Mouse (Mus musculus) liver, embryonic 13.5 days (tissue): ENCODE measurements around the gene Ptprq. TPM values are rescaled to one million over a fixed set of nuclear protein-coding genes. Genes with fewer than 3 reads are reported as not detected.

Source experiments
- ATAC-seq: fragments of 200-750 bp; cut with Nextera tagmentation; 2 replicates; pipeline ENCODE4 v1.8.0; 2017; ENCODE audit warnings: low read depth, mild to moderate bottlenecking, moderate number of reproducible peaks, moderate library complexity
- DNase-seq: peaks from one replicate; pipeline ENCODE4 v3.0.0; 2022
- H3K27ac ChIP-seq: fragments of 300-500 bp; sonication (generic); 2 replicates; pipeline ENCODE4 v1.5.1; 2015; ENCODE audit warnings: moderate library complexity, mild to moderate bottlenecking, inconsistent platforms
- H3K27me3 ChIP-seq: fragments of 300-500 bp; sonication (generic); 2 replicates; pipeline ENCODE4 v1.6.1; 2015; ENCODE audit warnings: mild to moderate bottlenecking, inconsistent platforms
- H3K36me3 ChIP-seq: fragments of 300-500 bp; sonication (generic); 2 replicates; pipeline ENCODE4 v1.6.1; 2015; ENCODE audit warnings: mild to moderate bottlenecking, inconsistent platforms
- H3K4me1 ChIP-seq: fragments of 300-500 bp; sonication (generic); replicated peaks from 2 replicates; pipeline ENCODE4 v1.6.1; 2015; ENCODE audit warnings: inconsistent platforms
- H3K4me2 ChIP-seq: fragments of 300-500 bp; sonication (generic); 2 replicates; pipeline ENCODE4 v1.6.1; 2015; ENCODE audit warnings: inconsistent platforms, mild to moderate bottlenecking, moderate library complexity
- H3K4me3 ChIP-seq: fragments of 300-500 bp; sonication (generic); replicated peaks from 2 replicates; pipeline ENCODE4 v1.5.1; 2015; ENCODE audit warnings: mild to moderate bottlenecking, inconsistent platforms
- H3K9ac ChIP-seq: fragments of 300-500 bp; sonication (generic); 2 replicates; pipeline ENCODE4 v1.6.1; 2015; ENCODE audit warnings: mild to moderate bottlenecking, inconsistent platforms
- H3K9me3 ChIP-seq: fragments of 300-500 bp; sonication (generic); replicated peaks from 2 replicates; pipeline ENCODE4 v1.6.1; 2016; ENCODE audit warnings: inconsistent platforms
- WGBS: fragments of 180-500 bp; shearing (Covaris S2); methylation state at CpG from one replicate; pipeline ENCODE4 v1.1.7; 2015; ENCODE audit not compliant: insufficient replicate concordance; 5-methylcytosine and 5-hydroxymethylcytosine counted together
- polyA plus RNA-seq: library from polyadenylated mRNA; unstranded; fragments of >200 nt; fragmentation: Nextera tagmentation; extraction: Ambion mirVana; gene quantifications from 2 replicates; pipeline ENCODE4 v1.2.1, GENCODE M21; 2015

Gene Ptprq
- polyA plus RNA-seq, 1 experiment from 2014 or later = not detected

DNA sequence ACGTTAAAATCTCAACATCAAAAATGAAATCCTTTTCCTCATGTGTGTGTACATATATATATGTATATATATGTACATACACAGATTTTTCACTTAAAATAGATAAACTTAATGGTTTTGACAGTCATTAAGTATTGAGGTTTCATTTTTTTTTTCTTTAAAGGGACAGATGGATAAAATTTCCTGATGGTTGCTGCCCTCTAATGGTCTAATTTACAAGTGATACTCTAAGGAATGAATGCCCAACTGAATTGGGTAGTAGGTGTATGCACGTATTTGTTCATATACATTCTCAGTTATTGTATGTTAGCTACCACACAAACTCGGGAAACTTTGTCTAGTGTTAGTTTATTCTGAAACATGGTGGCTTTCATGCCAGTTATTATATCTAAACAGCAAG is 15.4 kb downstream of the Ptprq start:
- Histone ChIP-seq H3K9ac (no peak overlapping the region), H3K9me3 (no peaks in the 10 kb centered on the region), H3K4me3 (no peak overlapping the region), H3K36me3 (no peaks in the 10 kb centered on the region), H3K27me3 (no peaks in the 10 kb centered on the region), H3K4me2 (no peak overlapping the region), H3K4me1 (no peaks in the 10 kb centered on the region), H3K27ac (no peak overlapping the region)
- DNase-seq (no peak), ATAC-seq (no peak)
- WGBS = 33% methylated on average over 3 of the region's 3 CpGs

DNA sequence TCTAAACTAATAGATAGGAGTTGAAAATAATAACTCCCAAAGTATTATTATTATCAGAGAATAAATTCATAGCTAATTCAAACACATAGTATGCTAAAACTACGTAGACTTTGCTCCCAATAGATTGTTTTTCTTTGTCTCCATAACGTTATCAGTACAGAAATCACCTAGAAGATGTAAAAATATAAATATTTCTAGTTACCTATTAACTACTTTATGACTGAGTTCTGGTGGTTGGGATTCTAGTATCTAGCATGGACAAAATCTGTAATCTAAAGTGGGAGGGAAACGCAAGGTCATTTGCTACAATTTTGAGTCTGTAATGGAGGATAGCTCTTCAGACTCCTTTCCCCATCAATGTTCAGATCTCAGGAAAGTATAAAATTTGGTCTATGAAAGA is 18.9 kb downstream of the Ptprq start:
- 56% methylated on average over 3 of the region's 3 CpGs for WGBS
- Histone ChIP-seq H3K27ac (no peak overlapping the region), H3K27me3 (no peaks in the 10 kb centered on the region), H3K4me3 (no peak overlapping the region), H3K9ac (no peak overlapping the region), H3K4me1 (no peaks in the 10 kb centered on the region), H3K4me2 (no peak overlapping the region), H3K36me3 (no peaks in the 10 kb centered on the region), H3K9me3 (no peaks in the 10 kb centered on the region)
- ATAC-seq (no peak), DNase-seq (no peak)

DNA sequence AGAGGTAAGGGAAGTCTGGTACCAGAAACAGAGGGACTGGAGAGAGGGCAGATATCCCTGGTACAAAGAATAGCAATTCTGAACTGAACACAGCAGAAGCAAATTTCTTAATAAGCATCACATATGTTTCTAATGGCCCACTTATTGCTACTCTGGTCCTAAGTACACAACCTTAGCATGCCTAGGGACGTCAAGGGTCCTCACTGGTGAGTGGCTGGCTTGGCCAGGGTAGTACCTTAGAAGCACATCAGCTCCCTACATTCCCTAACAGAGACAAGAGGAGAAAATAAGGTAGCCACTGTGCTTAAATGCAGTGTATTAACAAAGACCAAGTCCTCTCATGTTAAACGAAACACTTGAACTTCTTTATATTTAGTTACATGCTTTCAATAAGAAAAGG is 21.1 kb downstream of the Ptprq start:
- H3K27ac ChIP-seq = no peak overlapping the region
- no peak for ATAC-seq
- 49% methylated on average over 2 of the region's 2 CpGs for WGBS

DNA sequence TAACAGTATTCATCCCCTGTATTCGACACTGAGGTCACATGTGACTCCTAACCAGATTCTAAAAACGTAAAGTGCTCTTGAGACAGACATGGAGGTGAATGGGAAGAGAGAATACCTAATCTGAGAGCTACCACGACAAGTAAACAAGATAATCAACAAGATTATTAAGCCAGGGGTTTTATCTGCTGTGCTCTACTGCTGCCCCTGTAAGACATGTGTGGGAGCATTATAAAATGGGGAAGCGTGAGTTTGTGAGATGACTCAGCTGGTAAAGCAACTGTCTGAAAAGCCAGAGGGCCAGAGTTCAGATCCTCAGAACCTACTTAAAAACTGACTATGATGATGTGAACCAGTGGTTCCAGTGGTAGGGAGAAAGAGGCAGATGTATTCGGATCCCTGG is 22.7 kb downstream of the Ptprq start:
- Histone ChIP-seq H3K9ac (no peak overlapping the region), H3K4me2 (no peak overlapping the region), H3K27me3 (no peaks in the 10 kb centered on the region), H3K9me3 (no peaks in the 10 kb centered on the region), H3K27ac (no peak overlapping the region), H3K4me3 (no peak overlapping the region), H3K36me3 (no peaks in the 10 kb centered on the region), H3K4me1 (no peaks in the 10 kb centered on the region)
- ATAC-seq (no peak), DNase-seq (no peak)
- WGBS = 44% methylated on average over 5 of the region's 5 CpGs

More for the DNA sequence above, 21.1 kb downstream of the Ptprq start:
- Histone ChIP-seq H3K4me3 (no peak overlapping the region), H3K27me3 (no peaks in the 10 kb centered on the region), H3K9me3 (no peaks in the 10 kb centered on the region), H3K36me3 (no peaks in the 10 kb centered on the region), H3K4me1 (no peaks in the 10 kb centered on the region), H3K9ac (no peak overlapping the region), H3K4me2 (no peak overlapping the region)
- DNase-seq = no peak

DNA sequence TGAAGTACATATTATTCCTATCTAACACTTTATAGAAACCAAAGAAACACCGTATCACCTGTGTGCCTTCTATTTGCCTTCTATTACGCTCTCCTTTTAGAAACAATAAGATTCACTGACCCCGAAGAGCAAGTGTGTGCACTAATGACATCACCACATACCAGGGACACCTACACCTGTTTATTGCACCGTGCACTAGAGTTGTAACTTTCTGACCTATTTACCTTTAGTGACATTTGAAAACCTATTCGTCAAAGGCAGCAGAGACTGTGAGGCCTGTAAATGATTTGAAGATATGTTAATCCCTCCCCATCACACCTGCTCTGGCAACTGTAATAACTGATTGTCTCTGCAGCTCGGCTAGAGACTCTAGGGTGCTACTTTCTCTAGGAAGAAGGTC is 32.5 kb downstream of the Ptprq start:
- no peak overlapping the region for H3K27ac ChIP-seq
- WGBS = 66% methylated on average over 6 of the region's 6 CpGs
- no peaks in the 10 kb centered on the region for H3K9me3 ChIP-seq
- H3K9ac ChIP-seq = no peak overlapping the region
- no peak overlapping the region for H3K4me2 ChIP-seq
- DNase-seq (no peak), ATAC-seq (no peak)
- H3K27me3 ChIP-seq = no peaks in the 10 kb centered on the region
- no peak overlapping the region for H3K4me3 ChIP-seq
- no peaks in the 10 kb centered on the region for H3K4me1 ChIP-seq
- no peaks in the 10 kb centered on the region for H3K36me3 ChIP-seq

DNA sequence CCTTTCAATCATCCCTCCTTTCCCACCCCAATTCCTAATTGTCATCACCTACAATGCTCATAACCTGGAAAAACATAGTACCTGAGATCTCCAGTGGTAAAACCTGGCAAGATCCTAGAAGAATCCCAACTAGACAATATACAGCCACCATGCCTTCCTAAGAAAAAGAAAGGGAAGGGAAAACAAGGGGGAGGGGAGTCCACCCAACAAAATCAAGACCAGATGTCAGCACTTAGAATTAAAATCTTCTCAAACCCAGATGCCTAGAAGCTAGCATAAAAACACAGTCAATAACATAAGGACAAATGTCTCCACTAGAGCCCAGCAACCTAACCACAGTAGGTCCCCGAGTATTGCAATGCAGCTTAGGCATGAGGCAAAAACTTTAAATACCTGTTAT is 43.9 kb downstream of the Ptprq start:
- no peaks in the 10 kb centered on the region for H3K36me3 ChIP-seq
- H3K27ac ChIP-seq = no peak overlapping the region
- H3K27me3 ChIP-seq = no peaks in the 10 kb centered on the region
- no peak overlapping the region for H3K4me2 ChIP-seq
- no peaks in the 10 kb centered on the region for H3K9me3 ChIP-seq
- no peak overlapping the region for H3K9ac ChIP-seq
- H3K4me3 ChIP-seq = no peak overlapping the region
- WGBS = 41% methylated on average over 1 of the region's 1 CpGs
- no peak for ATAC-seq
- no peaks in the 10 kb centered on the region for H3K4me1 ChIP-seq
- no peak for DNase-seq

GRCm38 (mm10) chr10:107668374-107669094 is 51.3 kb downstream of the Ptprq start:
- Histone ChIP-seq H3K4me2 (no peak overlapping the region), H3K27ac (no peak overlapping the region), H3K36me3 (no peaks in the 10 kb centered on the region), H3K4me1 (no peaks in the 10 kb centered on the region), H3K9me3 (no peaks in the 10 kb centered on the region), H3K4me3 (no peak overlapping the region), H3K9ac (no peak overlapping the region), H3K27me3 (no peaks in the 10 kb centered on the region)
- DNase-seq (no peak), ATAC-seq (no peak)
- WGBS = 45% methylated on average over 4 of the region's 4 CpGs

- no peak overlapping the region for H3K4me3 ChIP-seq
- H3K9me3 ChIP-seq = 0 out of 2 replicates have a peak, but pooled peaks cover 2% of the 10 kb centered on the region
- 57% methylated on average over 5 of the region's 5 CpGs for WGBS
- ATAC-seq = no peak
- no peak overlapping the region for H3K27ac ChIP-seq
- no peak for DNase-seq
- no peak overlapping the region for H3K4me2 ChIP-seq
- H3K36me3 ChIP-seq = no peaks in the 10 kb centered on the region
- no peaks in the 10 kb centered on the region for H3K27me3 ChIP-seq
- H3K4me1 ChIP-seq = no peaks in the 10 kb centered on the region
- H3K9ac ChIP-seq = no peak overlapping the region
These were observed 57.3 kb downstream of the Ptprq start for GRCm38 (mm10) chr10:107662372-107663065.

GRCm38 (mm10) chr10:107661970-107662369 is 57.9 kb downstream of the Ptprq start:
- no peaks in the 10 kb centered on the region for H3K27me3 ChIP-seq
- H3K9ac ChIP-seq = no peak overlapping the region
- H3K4me3 ChIP-seq = no peak overlapping the region
- H3K4me2 ChIP-seq = no peak overlapping the region
- ATAC-seq (no peak), DNase-seq (no peak)
- no peaks in the 10 kb centered on the region for H3K36me3 ChIP-seq
- H3K27ac ChIP-seq = no peak overlapping the region
- WGBS = 66% methylated on average over 3 of the region's 3 CpGs
- H3K9me3 ChIP-seq = 0 out of 2 replicates have a peak, but pooled peaks cover 2% of the 10 kb centered on the region
- H3K4me1 ChIP-seq = no peaks in the 10 kb centered on the region

DNA sequence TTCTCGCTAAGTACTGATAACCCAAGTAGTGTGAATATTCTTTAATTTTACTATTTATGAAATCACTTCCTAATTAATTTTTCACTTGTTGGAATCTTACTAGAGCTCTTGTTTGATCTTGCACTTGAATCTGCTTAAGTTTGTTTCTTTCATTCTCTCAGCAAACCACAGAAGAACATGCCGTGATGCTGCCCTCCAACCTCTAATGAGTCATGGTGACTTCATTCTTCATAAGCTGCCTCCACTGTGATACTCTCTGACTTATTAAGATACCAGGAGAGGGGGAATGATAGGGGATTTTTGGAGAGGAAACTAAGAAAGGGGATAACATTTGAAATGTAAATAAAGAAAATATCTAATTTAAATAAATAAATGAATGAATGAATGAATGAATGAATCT is 60.7 kb downstream of the Ptprq start:
- Histone ChIP-seq H3K9me3 (0 out of 2 replicates have a peak, but pooled peaks cover 2% of the 10 kb centered on the region), H3K36me3 (no peaks in the 10 kb centered on the region), H3K4me1 (no peaks in the 10 kb centered on the region), H3K27ac (no peak overlapping the region), H3K9ac (no peak overlapping the region), H3K27me3 (no peaks in the 10 kb centered on the region), H3K4me2 (no peak overlapping the region), H3K4me3 (no peak overlapping the region)
- ATAC-seq (no peak), DNase-seq (no peak)
- 73% methylated on average over 2 of the region's 2 CpGs for WGBS

- 60% methylated on average over 2 of the region's 2 CpGs for WGBS
- Histone ChIP-seq H3K4me1 (no peaks in the 10 kb centered on the region), H3K36me3 (no peaks in the 10 kb centered on the region), H3K27ac (no peak overlapping the region), H3K27me3 (no peaks in the 10 kb centered on the region), H3K9ac (no peak overlapping the region), H3K9me3 (no peaks in the 10 kb centered on the region), H3K4me2 (no peak overlapping the region), H3K4me3 (no peak overlapping the region)
- no peak for ATAC-seq
- DNase-seq = no peak
These were observed 70.2 kb downstream of the Ptprq start for GRCm38 (mm10) chr10:107649687-107650086.

DNA sequence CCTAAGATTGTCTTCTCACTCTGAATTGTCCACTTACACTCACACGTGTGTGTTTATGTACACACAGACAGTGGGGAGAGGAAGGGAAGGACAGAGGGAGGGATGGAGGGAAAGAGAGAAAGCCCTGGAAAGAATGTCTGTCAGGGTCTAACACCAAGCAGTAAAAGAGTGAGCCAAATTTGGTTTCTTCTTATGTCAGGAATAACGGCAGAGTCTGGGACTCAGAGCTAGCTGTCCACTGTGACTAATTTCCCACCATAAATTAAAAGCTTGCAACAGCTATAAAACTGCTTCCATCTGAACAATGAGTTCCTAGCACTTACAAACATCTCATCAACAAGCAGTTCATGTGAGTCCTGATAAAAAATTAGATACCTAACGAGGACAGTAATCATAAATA is 91.7 kb downstream of the Ptprq start:
- H3K4me2 ChIP-seq = no peak overlapping the region
- H3K9ac ChIP-seq = no peak overlapping the region
- ATAC-seq = no peak
- no peaks in the 10 kb centered on the region for H3K36me3 ChIP-seq
- H3K9me3 ChIP-seq = no peaks in the 10 kb centered on the region
- no peaks in the 10 kb centered on the region for H3K27me3 ChIP-seq
- H3K27ac ChIP-seq = no peak overlapping the region
- WGBS = 48% methylated on average over 3 of the region's 3 CpGs
- H3K4me1 ChIP-seq = no peaks in the 10 kb centered on the region
- DNase-seq = no peak
- no peak overlapping the region for H3K4me3 ChIP-seq
